ENCODE assay signal across 7 mouse cellular contexts in genomic region chr17:23630195-23631020, GRCm38 (mm10). TPM values are rescaled to one million over a fixed set of nuclear protein-coding genes. Genes with fewer than 3 reads are reported as not detected.
DNase-seq lines count a peak whose midpoint lies in the region; ATAC-seq lines count a peak whose summit lies in the region.

No protein-coding gene starts in this region.

- no peaks in the 10 kb centered on the region for H3K27me3 ChIP-seq in intestine, embryonic 15.5 days (replicated peaks)
- peaks cover 11% of the 10 kb centered on the region for H3K27me3 ChIP-seq in midbrain, embryonic 10.5 days (ENCODE audit: low read depth, poor library complexity, severe bottlenecking)

- H3K4me1 ChIP-seq in intestine, embryonic 15.5 days (replicated peaks) = 0 out of 2 replicates have a peak, but pooled peaks cover 3% of the 10 kb centered on the region
- H3K4me1 ChIP-seq in midbrain, embryonic 10.5 days = peaks cover 13% of the 10 kb centered on the region

- peak overlapping the region; percentile 62 for H3K4me2 ChIP-seq in intestine, embryonic 15.5 days (replicated peaks)

- H3K9me3 ChIP-seq in intestine, embryonic 15.5 days = no peaks in the 10 kb centered on the region
- no peaks in the 10 kb centered on the region for H3K9me3 ChIP-seq in midbrain, embryonic 10.5 days (replicated peaks)

- WGBS in intestine, embryonic 15.5 days = 19% methylated on average over 22 of the region's 22 CpGs
- 15% methylated on average over 22 of the region's 22 CpGs for WGBS in midbrain, embryonic 10.5 days

- no peak overlapping the region for H3K27ac ChIP-seq in intestine, embryonic 15.5 days
- H3K27ac ChIP-seq in midbrain, embryonic 10.5 days (replicated peaks) = no peak overlapping the region; the same call in 1 of the 2 replicates

- DNase-seq in adrenal gland, adult 18-20 months (ENCODE audit: low spot score in 2 of 2) = peak; percentile 73 to 80
- peak; percentile 80 for DNase-seq in embryo, embryonic 11 days
- peak; percentile 66 to 74 for DNase-seq in gastrocnemius, postnatal 36 days
- DNase-seq in left cerebral cortex, postnatal 25 days (ENCODE audit: low spot score in 2 of 2) = peak; percentile 80 to 93
- DNase-seq in midbrain, embryonic 10.5 days (ENCODE audit: low spot score) = peak; percentile 77
- DNase-seq in right cerebral cortex, postnatal 36 days (ENCODE audit: low spot score in 2 of 2) = peak; percentile 75 to 84

- H3K4me3 ChIP-seq in intestine, embryonic 15.5 days (replicated peaks) = 0 out of 2 replicates have a peak overlapping the region, but pooled peaks have one; percentile 10
- H3K4me3 ChIP-seq in midbrain, embryonic 10.5 days = peak overlapping the region; percentile 40

- H3K9ac ChIP-seq in intestine, embryonic 15.5 days = peak overlapping the region; percentile 32; the same call in 1 of the 2 replicates

- intact Hi-C loops in gastrocnemius, postnatal 36 days (cut with DNase I) = loop anchor here (5.0 kb wide), 1 partner anchor 58 kb away; no protein-coding TSS in a partner anchor
- intact Hi-C loops in left cerebral cortex, postnatal 25 days (cut with DNase I) = loop anchor here (5.0 kb wide), 1 partner anchor 58 kb away; no protein-coding TSS in a partner anchor

- no peaks in the 10 kb centered on the region for H3K36me3 ChIP-seq in intestine, embryonic 15.5 days
- H3K36me3 ChIP-seq in midbrain, embryonic 10.5 days = no peaks in the 10 kb centered on the region

- ATAC-seq in intestine, embryonic 15.5 days = peak; percentile 93

RNA-seq across cellular contexts. Expression of gene Mmp25, which starts 14.7 kb away (rescaled TPM):
- total RNA-seq in adrenal gland, adult 18-20 months (2021) = under 1 TPM; 0.10 TPM
- not detected for total RNA-seq in gastrocnemius, postnatal 36 days (2021)
- polyA plus RNA-seq in intestine, embryonic 15.5 days (2015; fragmentation: Nextera tagmentation; extraction: Ambion mirVana) = 0.69 and 0.79 TPM in 2 replicates
- total RNA-seq in left cerebral cortex, postnatal 25 days (2021) = under 1 TPM; 0.32 to 0.34 TPM
- polyA plus RNA-seq in midbrain, embryonic 10.5 days (2016; fragmentation: Nextera tagmentation; extraction: Ambion mirVana) = 0.89 and 1.1 TPM in 2 replicates

RNA-seq across cellular contexts. Expression of gene Zscan10, which starts 29.8 kb away (rescaled TPM):
- total RNA-seq in adrenal gland, adult 18-20 months (2021) = not detected
- not detected for total RNA-seq in gastrocnemius, postnatal 36 days (2021)
- 0.14 TPM in 1 of 2 replicates, not detected in the other for polyA plus RNA-seq in intestine, embryonic 15.5 days (2015; fragmentation: Nextera tagmentation; extraction: Ambion mirVana)
- not detected for total RNA-seq in left cerebral cortex, postnatal 25 days (2021)
- 0.12 and 0.19 TPM in 2 replicates for polyA plus RNA-seq in midbrain, embryonic 10.5 days (2016; fragmentation: Nextera tagmentation; extraction: Ambion mirVana)

RNA-seq across cellular contexts. Expression of gene Bicdl2, which starts 29.9 kb away (rescaled TPM):
- not detected for total RNA-seq in adrenal gland, adult 18-20 months (2021)
- total RNA-seq in gastrocnemius, postnatal 36 days (2021) = not detected
- polyA plus RNA-seq in intestine, embryonic 15.5 days (2015; fragmentation: Nextera tagmentation; extraction: Ambion mirVana) = 4.2 TPM in 2 replicates
- total RNA-seq in left cerebral cortex, postnatal 25 days (2021) = not detected
- polyA plus RNA-seq in midbrain, embryonic 10.5 days (2016; fragmentation: Nextera tagmentation; extraction: Ambion mirVana) = 0.32 TPM in 1 of 2 replicates, not detected in the other

RNA-seq across cellular contexts. Expression of gene Zfp13, which starts 31.1 kb away (rescaled TPM):
- total RNA-seq in adrenal gland, adult 18-20 months (2021) = 1 to 10 TPM; 6.2 to 6.3 TPM
- total RNA-seq in gastrocnemius, postnatal 36 days (2021) = 1 to 10 TPM; 1.5 to 1.8 TPM
- polyA plus RNA-seq in intestine, embryonic 15.5 days (2015; fragmentation: Nextera tagmentation; extraction: Ambion mirVana) = 10.4 and 10.5 TPM in 2 replicates
- 10 to 100 TPM; 23.7 to 25.3 TPM for total RNA-seq in left cerebral cortex, postnatal 25 days (2021)
- polyA plus RNA-seq in midbrain, embryonic 10.5 days (2016; fragmentation: Nextera tagmentation; extraction: Ambion mirVana) = 19.8 and 25.7 TPM in 2 replicates

RNA-seq across cellular contexts. Expression of gene Hcfc1r1, which starts 43.0 kb away (rescaled TPM):
- 100 to 1,000 TPM; 153 to 154 TPM for total RNA-seq in adrenal gland, adult 18-20 months (2021)
- total RNA-seq in gastrocnemius, postnatal 36 days (2021) = 100 to 1,000 TPM; 125 TPM
- 68.9 and 69.9 TPM in 2 replicates for polyA plus RNA-seq in intestine, embryonic 15.5 days (2015; fragmentation: Nextera tagmentation; extraction: Ambion mirVana)
- 100 to 1,000 TPM; 127 to 129 TPM for total RNA-seq in left cerebral cortex, postnatal 25 days (2021)
- polyA plus RNA-seq in midbrain, embryonic 10.5 days (2016; fragmentation: Nextera tagmentation; extraction: Ambion mirVana) = 29.5 and 36.4 TPM in 2 replicates
